Mouse (Mus musculus) MEL (cell line): Measurements from ENCODE around the gene Taf5. TPM values are rescaled to one million over a fixed set of nuclear protein-coding genes. Genes with fewer than 3 reads are reported as not detected.
A peak's percentile ranks its signal among the peaks of the same experiment; 100 is the strongest.

ENCODE experiments used
- DNase-seq: peaks from one replicate; pipeline ENCODE4 v3.0.0; 2011; ENCODE audit warnings: low read depth, low spot score
- H3K27ac ChIP-seq: 2 replicates; pipeline ENCODE4 v1.5.1; 2012; ENCODE audit warnings: low read depth, mild to moderate bottlenecking, control low read depth, low read length, moderate library complexity; ENCODE audit not compliant: control insufficient read depth
- H3K27me3 ChIP-seq, 2 experiments: fragments of 150-350 bp in 1 of 2; sonication (generic) in 1 of 2; 2 replicates each; pipeline ENCODE4 v1.6.1; 2012; ENCODE audit warnings: low read length in 2 of 2, mild to moderate bottlenecking in 2 of 2, improper control_type of control experiment in 1 of 2, moderate library complexity in 1 of 2; ENCODE audit not compliant: insufficient read depth in 2 of 2, control insufficient read depth in 1 of 2
- H3K36me3 ChIP-seq, 2 experiments: 2 replicates each; pipeline ENCODE4 v1.6.1; 2012 to 2014; ENCODE audit warnings: low read length in 2 of 2, improper control_type of control experiment in 1 of 2, inconsistent platforms in 1 of 2, mild to moderate bottlenecking in 1 of 2; ENCODE audit not compliant: insufficient read depth in 2 of 2, control insufficient read depth in 1 of 2
- H3K4me1 ChIP-seq, 2 experiments: fragments of 150-350 bp in 1 of 2; sonication (generic) in 1 of 2; 2 replicates each; pipeline ENCODE4 v1.6.1; 2012; ENCODE audit warnings: low read length in 2 of 2, improper control_type of control experiment in 1 of 2, mild to moderate bottlenecking in 1 of 2; ENCODE audit not compliant: insufficient read depth in 2 of 2, control insufficient read depth in 1 of 2
- H3K4me3 ChIP-seq, 2 experiments: fragments of 150-350 bp in 1 of 2; sonication (generic) in 1 of 2; 2 replicates each; pipeline ENCODE4 v1.5.1; 2012; ENCODE audit warnings: low read depth in 2 of 2, low read length in 2 of 2, mild to moderate bottlenecking in 2 of 2, moderate library complexity in 2 of 2, control low read depth in 1 of 2, improper control_type of control experiment in 1 of 2; ENCODE audit not compliant: control insufficient read depth in 1 of 2, insufficient read depth in 1 of 2
- H3K79me2 ChIP-seq: 2 replicates; pipeline ENCODE4 v1.6.1; 2012; ENCODE audit warnings: mild to moderate bottlenecking, low read length, moderate library complexity; ENCODE audit not compliant: control insufficient read depth, poor library complexity, insufficient read depth
- H3K9ac ChIP-seq: 2 replicates; pipeline ENCODE4 v1.6.1; 2012; ENCODE audit warnings: low read depth, mild to moderate bottlenecking, control low read depth, low read length, moderate library complexity; ENCODE audit not compliant: control insufficient read depth, poor library complexity, severe bottlenecking
- H3K9me3 ChIP-seq: fragments of 150-350 bp; sonication (generic); replicated peaks from 2 replicates; pipeline ENCODE4 v1.6.1; 2012; ENCODE audit warnings: mild to moderate bottlenecking, low read length, improper control_type of control experiment, moderate library complexity; ENCODE audit not compliant: insufficient read depth
- BHLHE40 ChIP-seq: IDR thresholded peaks from 2 replicates; pipeline ENCODE4 v1.6.1; 2012; ENCODE audit warnings: low read depth, mild to moderate bottlenecking, inconsistent platforms, low read length, improper control_type of control experiment, borderline replicate concordance
- CHD1 ChIP-seq: IDR thresholded peaks from 2 replicates; pipeline ENCODE4 v1.6.1; 2012; ENCODE audit warnings: low read depth, mild to moderate bottlenecking, inconsistent platforms, low read length, improper control_type of control experiment
- CTCF ChIP-seq, 3 experiments: IDR thresholded peaks in 2 of 3; conservative IDR thresholded peaks in 1 of 3; 2 replicates each; pipeline ENCODE4 v1.5.1; 2011 to 2012; ENCODE audit warnings: low read length in 3 of 3, low read depth in 2 of 3, mild to moderate bottlenecking in 2 of 3, improper control_type of control experiment in 1 of 3, inconsistent platforms in 1 of 3, mixed read lengths in 1 of 3, moderate library complexity in 1 of 3; ENCODE audit not compliant: control insufficient read depth in 1 of 3, insufficient read depth in 1 of 3, poor library complexity in 1 of 3, severe bottlenecking in 1 of 3
- E2F4 ChIP-seq: IDR thresholded peaks from 2 replicates; pipeline ENCODE4 v1.6.1; 2011; ENCODE audit warnings: low read depth, low read length, improper control_type of control experiment, borderline replicate concordance
- EP300 ChIP-seq, 2 experiments: IDR thresholded peaks; 2 replicates each; pipeline ENCODE4 v1.6.1; 2011; ENCODE audit warnings: improper control_type of control experiment in 2 of 2, low read length in 2 of 2, low read depth in 1 of 2, mild to moderate bottlenecking in 1 of 2
- GATA1 ChIP-seq: IDR thresholded peaks from 2 replicates; pipeline ENCODE4 v1.6.1; 2011; ENCODE audit warnings: low read depth, low read length, improper control_type of control experiment
- MAFK ChIP-seq: IDR thresholded peaks from 2 replicates; pipeline ENCODE4 v1.6.1; 2011; ENCODE audit warnings: low read depth, mild to moderate bottlenecking, low read length, improper control_type of control experiment, borderline replicate concordance
- MEF2A ChIP-seq: IDR thresholded peaks from 2 replicates; pipeline ENCODE4 v1.6.1; 2014; ENCODE audit warnings: low read depth, mild to moderate bottlenecking, inconsistent platforms, low read length, improper control_type of control experiment; ENCODE audit not compliant: poor library complexity, insufficient replicate concordance, severe bottlenecking; ENCODE audit errors: extremely low read depth
- MYC ChIP-seq: IDR thresholded peaks from 2 replicates; pipeline ENCODE4 v1.6.1; 2011; ENCODE audit warnings: low read depth, mild to moderate bottlenecking, low read length, improper control_type of control experiment, moderate library complexity
- POLR2AphosphoS5 ChIP-seq: IDR thresholded peaks from 2 replicates; pipeline ENCODE4 v1.6.1; 2012; ENCODE audit warnings: low read depth, borderline replicate concordance, mild to moderate bottlenecking, inconsistent platforms, low read length, moderate library complexity, mixed read lengths
- RAD21 ChIP-seq: IDR thresholded peaks from 2 replicates; pipeline ENCODE4 v1.6.1; 2011; ENCODE audit warnings: mild to moderate bottlenecking, low read depth, low read length, improper control_type of control experiment
- RCOR1 ChIP-seq: IDR thresholded peaks from 2 replicates; pipeline ENCODE4 v1.6.1; 2012; ENCODE audit warnings: low read depth, mild to moderate bottlenecking, inconsistent platforms, low read length, improper control_type of control experiment
- SMC3 ChIP-seq: IDR thresholded peaks from 2 replicates; pipeline ENCODE4 v1.6.1; 2011; ENCODE audit warnings: low read depth, low read length, improper control_type of control experiment
- TBP ChIP-seq: IDR thresholded peaks from 2 replicates; pipeline ENCODE4 v1.8.0; 2011; ENCODE audit warnings: low read depth, low read length, improper control_type of control experiment
- ZC3H11A ChIP-seq: IDR thresholded peaks from 2 replicates; pipeline ENCODE4 v1.6.1; 2012; ENCODE audit warnings: low read depth, mild to moderate bottlenecking, inconsistent platforms, low read length, improper control_type of control experiment
- ZMIZ1 ChIP-seq: IDR thresholded peaks from 2 replicates; pipeline ENCODE4 v1.6.1; 2012; ENCODE audit warnings: low read depth, mild to moderate bottlenecking, inconsistent platforms, low read length, improper control_type of control experiment, moderate library complexity
- ZNF384 ChIP-seq: IDR thresholded peaks from 2 replicates; pipeline ENCODE4 v1.6.1; 2012; ENCODE audit warnings: low read depth, mild to moderate bottlenecking, inconsistent platforms, low read length, improper control_type of control experiment
- polyA plus RNA-seq, 2 experiments: library from polyadenylated mRNA; stranded (reverse) in 1 of 2; unstranded in 1 of 2; fragments of >175 nt in 1 of 2; fragments of >200 nt in 1 of 2; gene quantifications; 2 replicates each; pipeline versions ENCODE4 v1.2.1 to v1.2.4; 2012; ENCODE audit warnings: low replicate concordance in 2 of 2, low read depth in 1 of 2; ENCODE audit not compliant: insufficient read length in 2 of 2, insufficient read depth in 1 of 2, missing spikeins in 1 of 2
- total RNA-seq: library from RNA; depleted of rRNA; stranded (reverse); fragments of 300-350 nt; gene quantifications from 2 replicates; pipeline ENCODE4 v1.2.3, GENCODE M21; 2012

The Taf5 gene
- total and polyA plus RNA-seq, 3 experiments = 22.8 to 74.3 (median 25.1) TPM

- H3K36me3 ChIP-seq = no peaks in the 10 kb centered on the region
- H3K4me1 ChIP-seq = no peaks in the 10 kb centered on the region
- no peaks in the 10 kb centered on the region for H3K79me2 ChIP-seq
- H3K27ac ChIP-seq = no peak overlapping the region
- H3K4me3 ChIP-seq = no peak overlapping the region
- DNase-seq = no peak
- H3K9me3 ChIP-seq = no peaks in the 10 kb centered on the region
- peak; percentile 5 for TF ChIP-seq RAD21
- TF ChIP-seq RCOR1 = no peak
- peak; percentile 47; the same call in 1 of the 2 replicates for TF ChIP-seq ZNF384
- TF ChIP-seq ZC3H11A = no peak
- no peak for TF ChIP-seq ZMIZ1
- TF ChIP-seq CHD1 = no peak
- TF ChIP-seq POLR2AphosphoS5 = no peak
- peak; percentile 4 to 33 (median 11); a peak in 2 of 6 replicates for TF ChIP-seq CTCF (IDR thresholded peaks at IDR 0.05 in 2 of 3, conservative IDR thresholded peaks at IDR 0.05 in 1 of 3; ENCODE audit: control insufficient read depth in 1 of 3, insufficient read depth in 1 of 3, low read depth in 2 of 3, low read length in 3 of 3, poor library complexity in 1 of 3, severe bottlenecking in 1 of 3)
- TF ChIP-seq SMC3 = peak; percentile 24
- TF ChIP-seq MEF2A = no peak
- no peak overlapping the region for H3K9ac ChIP-seq
- H3K27me3 ChIP-seq = no peaks in the 10 kb centered on the region
Measured at GRCm38 (mm10) chr19:47026513-47026912, 41.0 kb upstream of the Taf5 start.

GRCm38 (mm10) chr19:47029796-47030195, 37.8 kb upstream of the Taf5 start:
- TF ChIP-seq BHLHE40 = no peak
- no peak for TF ChIP-seq TBP
- no peak for TF ChIP-seq CHD1
- TF ChIP-seq EP300 (IDR thresholded peaks at IDR 0.05; ENCODE audit: low read depth in 1 of 2, low read length in 2 of 2) = no peak
- no peak for TF ChIP-seq GATA1
- no peak for TF ChIP-seq E2F4
- no peak for TF ChIP-seq MAFK
- no peak for TF ChIP-seq MYC
- H3K9me3 ChIP-seq = no peaks in the 10 kb centered on the region
- no peak overlapping the region for H3K27ac ChIP-seq
- H3K9ac ChIP-seq = no peak overlapping the region
- H3K4me1 ChIP-seq = no peaks in the 10 kb centered on the region
- H3K4me3 ChIP-seq = no peak overlapping the region
- H3K79me2 ChIP-seq = no peaks in the 10 kb centered on the region
- H3K36me3 ChIP-seq = peaks cover 0 to 11% of the 10 kb centered on the region in 2 experiments; a peak in 3 of 4 replicates
- no peak for DNase-seq
- H3K27me3 ChIP-seq = no peaks in the 10 kb centered on the region
